Mouse (Mus musculus) small intestine, adult 2 months (tissue): ENCODE results near the gene Tjp1.

Source experiments
- CTCF ChIP-seq: fragments of 200-500 bp; IDR thresholded peaks from 2 replicates; pipeline ENCODE4 v1.5.1; 2012; ENCODE audit warnings: low read depth, mild to moderate bottlenecking, control low read depth, inconsistent platforms, low read length, moderate library complexity, mixed read lengths; ENCODE audit not compliant: insufficient replicate concordance, insufficient read length; ENCODE audit errors: extremely low read depth
- POLR2A ChIP-seq: fragments of 200-500 bp; IDR thresholded peaks from 2 replicates; pipeline ENCODE4 v1.6.1; 2012; ENCODE audit warnings: low read depth, mild to moderate bottlenecking, control low read depth, inconsistent platforms, low read length, moderate library complexity

GRCm38 (mm10) chr7:65402516-65402915 is 125.1 kb downstream of the Tjp1 start:
- TF ChIP-seq CTCF (no peak), POLR2A (no peak)
